Mouse (Mus musculus): ENCODE data around the gene Immp2l. TPM values are rescaled to one million over a fixed set of nuclear protein-coding genes. Genes with fewer than 3 reads are reported as not detected.

The Immp2l gene
- polyA plus RNA-seq, 1 experiment: 129 TPM

- Histone ChIP-seq H3K27ac (replicated peaks; ENCODE audit: low read depth, low read length) (no peak overlapping the region), H3K4me1 (ENCODE audit: control insufficient read depth, insufficient read depth, insufficient read length, low read length) (0 out of 2 replicates have a peak, but pooled peaks cover 2% of the 10 kb centered on the region), H3K4me3 (ENCODE audit: insufficient read depth, low read depth, low read length) (no peak overlapping the region)
Measured at GRCm38 (mm10) chr12:41090771-41091170, 66.9 kb downstream of the Immp2l start.

- Histone ChIP-seq H3K4me1 (ENCODE audit: control insufficient read depth, insufficient read depth, insufficient read length, low read length) (0 out of 2 replicates have a peak, but pooled peaks cover 2% of the 10 kb centered on the region), H3K4me3 (ENCODE audit: insufficient read depth, low read depth, low read length) (no peak overlapping the region), H3K27ac (replicated peaks; ENCODE audit: low read depth, low read length) (peak overlapping the region; percentile 98)
Measured at GRCm38 (mm10) chr12:41091316-41091715, 67.4 kb downstream of the Immp2l start.

- no peak overlapping the region for H3K27ac ChIP-seq (replicated peaks; ENCODE audit: low read depth, low read length)
- H3K4me3 ChIP-seq (ENCODE audit: insufficient read depth, low read depth, low read length): no peak overlapping the region
- 0 out of 2 replicates have a peak, but pooled peaks cover 2% of the 10 kb centered on the region for H3K4me1 ChIP-seq (ENCODE audit: control insufficient read depth, insufficient read depth, insufficient read length, low read length)
Measured at GRCm38 (mm10) chr12:41096045-41096444, 72.2 kb downstream of the Immp2l start.

- Histone ChIP-seq H3K27ac (replicated peaks; ENCODE audit: low read depth, low read length) (no peak overlapping the region), H3K4me1 (ENCODE audit: control insufficient read depth, insufficient read depth, insufficient read length, low read length) (no peaks in the 10 kb centered on the region), H3K4me3 (ENCODE audit: insufficient read depth, low read depth, low read length) (no peak overlapping the region)
Measured at GRCm38 (mm10) chr12:41097406-41097805, 73.5 kb downstream of the Immp2l start.

- no peak overlapping the region for H3K4me3 ChIP-seq (ENCODE audit: insufficient read depth, low read depth, low read length)
- H3K4me1 ChIP-seq (ENCODE audit: control insufficient read depth, insufficient read depth, insufficient read length, low read length): no peaks in the 10 kb centered on the region
- H3K27ac ChIP-seq (replicated peaks; ENCODE audit: low read depth, low read length): no peak overlapping the region
Measured at GRCm38 (mm10) chr12:41109011-41109410, 85.1 kb downstream of the Immp2l start.

GRCm38 (mm10) chr12:41111456-41111855, 87.6 kb downstream of the Immp2l start:
- H3K4me3 ChIP-seq (ENCODE audit: insufficient read depth, low read depth, low read length): no peak overlapping the region
- H3K27ac ChIP-seq (replicated peaks; ENCODE audit: low read depth, low read length): no peak overlapping the region
- H3K4me1 ChIP-seq (ENCODE audit: control insufficient read depth, insufficient read depth, insufficient read length, low read length): no peaks in the 10 kb centered on the region

GRCm38 (mm10) chr12:41112137-41112536, 88.2 kb downstream of the Immp2l start:
- no peak overlapping the region for H3K4me3 ChIP-seq (ENCODE audit: insufficient read depth, low read depth, low read length)
- H3K27ac ChIP-seq (replicated peaks; ENCODE audit: low read depth, low read length): no peak overlapping the region

GRCm38 (mm10) chr12:41118358-41118757, 94.5 kb downstream of the Immp2l start:
- H3K4me1 ChIP-seq (ENCODE audit: control insufficient read depth, insufficient read depth, insufficient read length, low read length): no peaks in the 10 kb centered on the region
- H3K4me3 ChIP-seq (ENCODE audit: insufficient read depth, low read depth, low read length): no peak overlapping the region
- H3K27ac ChIP-seq (replicated peaks; ENCODE audit: low read depth, low read length): no peak overlapping the region

More at GRCm38 (mm10) chr12:41112137-41112536, 88.2 kb downstream of the Immp2l start:
- H3K4me1 ChIP-seq (ENCODE audit: control insufficient read depth, insufficient read depth, insufficient read length, low read length): no peaks in the 10 kb centered on the region

- Histone ChIP-seq H3K4me3 (ENCODE audit: insufficient read depth, low read depth, low read length) (no peak overlapping the region), H3K4me1 (ENCODE audit: control insufficient read depth, insufficient read depth, insufficient read length, low read length) (no peaks in the 10 kb centered on the region), H3K27ac (replicated peaks; ENCODE audit: low read depth, low read length) (no peak overlapping the region)
Measured at GRCm38 (mm10) chr12:41119657-41120056, 95.8 kb downstream of the Immp2l start.

GRCm38 (mm10) chr12:41123207-41123606, 99.3 kb downstream of the Immp2l start:
- H3K4me3 ChIP-seq (ENCODE audit: insufficient read depth, low read depth, low read length): no peak overlapping the region
- no peak overlapping the region for H3K27ac ChIP-seq (replicated peaks; ENCODE audit: low read depth, low read length)
- no peaks in the 10 kb centered on the region for H3K4me1 ChIP-seq (ENCODE audit: control insufficient read depth, insufficient read depth, insufficient read length, low read length)

- H3K27ac ChIP-seq (replicated peaks; ENCODE audit: low read depth, low read length): no peak overlapping the region
- H3K4me3 ChIP-seq (ENCODE audit: insufficient read depth, low read depth, low read length): no peak overlapping the region
- no peaks in the 10 kb centered on the region for H3K4me1 ChIP-seq (ENCODE audit: control insufficient read depth, insufficient read depth, insufficient read length, low read length)
Measured at GRCm38 (mm10) chr12:41134885-41135284, 111.0 kb downstream of the Immp2l start.

GRCm38 (mm10) chr12:41159543-41159942, 135.7 kb downstream of the Immp2l start:
- no peak overlapping the region for H3K27ac ChIP-seq (replicated peaks; ENCODE audit: low read depth, low read length)

GRCm38 (mm10) chr12:41167802-41168201, 143.9 kb downstream of the Immp2l start:
- H3K27ac ChIP-seq (replicated peaks; ENCODE audit: low read depth, low read length): no peak overlapping the region
- H3K4me1 ChIP-seq (ENCODE audit: control insufficient read depth, insufficient read depth, insufficient read length, low read length): 0 out of 2 replicates have a peak, but pooled peaks cover 2% of the 10 kb centered on the region
- H3K4me3 ChIP-seq (ENCODE audit: insufficient read depth, low read depth, low read length): no peak overlapping the region

More at GRCm38 (mm10) chr12:41159543-41159942, 135.7 kb downstream of the Immp2l start:
- no peaks in the 10 kb centered on the region for H3K4me1 ChIP-seq (ENCODE audit: control insufficient read depth, insufficient read depth, insufficient read length, low read length)
- no peak overlapping the region for H3K4me3 ChIP-seq (ENCODE audit: insufficient read depth, low read depth, low read length)

GRCm38 (mm10) chr12:41170051-41170450, 146.2 kb downstream of the Immp2l start:
- H3K4me3 ChIP-seq (ENCODE audit: insufficient read depth, low read depth, low read length): no peak overlapping the region
- H3K27ac ChIP-seq (replicated peaks; ENCODE audit: low read depth, low read length): no peak overlapping the region
- H3K4me1 ChIP-seq (ENCODE audit: control insufficient read depth, insufficient read depth, insufficient read length, low read length): 0 out of 2 replicates have a peak, but pooled peaks cover 2% of the 10 kb centered on the region

- no peak overlapping the region for H3K4me3 ChIP-seq (ENCODE audit: insufficient read depth, low read depth, low read length)
- no peak overlapping the region for H3K27ac ChIP-seq (replicated peaks; ENCODE audit: low read depth, low read length)
- H3K4me1 ChIP-seq (ENCODE audit: control insufficient read depth, insufficient read depth, insufficient read length, low read length): no peaks in the 10 kb centered on the region
Measured at GRCm38 (mm10) chr12:41182856-41183255, 159.0 kb downstream of the Immp2l start.

GRCm38 (mm10) chr12:41185060-41185459, 161.2 kb downstream of the Immp2l start:
- Histone ChIP-seq H3K27ac (replicated peaks; ENCODE audit: low read depth, low read length) (no peak overlapping the region), H3K4me1 (ENCODE audit: control insufficient read depth, insufficient read depth, insufficient read length, low read length) (no peaks in the 10 kb centered on the region), H3K4me3 (ENCODE audit: insufficient read depth, low read depth, low read length) (no peak overlapping the region)

Measured in brown adipose tissue, adult 24 weeks (tissue).